Mouse (Mus musculus) thymus, adult 2 months (tissue): ENCODE measurements around the gene Gpr171. TPM values are rescaled to one million over a fixed set of nuclear protein-coding genes. Genes with fewer than 3 reads are reported as not detected.

Experiments used
- DNase-seq: peaks from one replicate; pipeline ENCODE4 v3.0.0; 2021
- H3K27ac ChIP-seq: fragments of 200-500 bp; 2 replicates; pipeline ENCODE4 v1.5.1; 2012; ENCODE audit warnings: low read length, control low read depth; ENCODE audit not compliant: control insufficient read depth, insufficient read depth
- H3K27me3 ChIP-seq: fragments of 200-500 bp; 2 replicates; pipeline ENCODE4 v1.6.1; 2012; ENCODE audit warnings: mild to moderate bottlenecking, low read length, moderate library complexity, mixed read lengths; ENCODE audit not compliant: control insufficient read depth, insufficient read depth
- H3K36me3 ChIP-seq: fragments of 200-500 bp; 2 replicates; pipeline ENCODE4 v1.6.1; 2012; ENCODE audit warnings: mild to moderate bottlenecking, low read length, moderate library complexity; ENCODE audit not compliant: control insufficient read depth, insufficient read depth
- H3K4me1 ChIP-seq: fragments of 200-500 bp; replicated peaks from 2 replicates; pipeline ENCODE4 v1.6.1; 2012; ENCODE audit warnings: low read length; ENCODE audit not compliant: control insufficient read depth, insufficient read depth
- H3K4me3 ChIP-seq: fragments of 200-500 bp; 2 replicates; pipeline ENCODE4 v1.5.1; 2012; ENCODE audit warnings: mild to moderate bottlenecking, low read length, control low read depth, moderate library complexity; ENCODE audit not compliant: control insufficient read depth, insufficient read depth
- CTCF ChIP-seq: fragments of 200-500 bp; IDR thresholded peaks from 2 replicates; pipeline ENCODE4 v1.5.1; 2012; ENCODE audit warnings: mild to moderate bottlenecking, control low read depth, low read length, moderate library complexity, borderline replicate concordance; ENCODE audit not compliant: control insufficient read depth, poor library complexity, insufficient read depth; ENCODE audit errors: extremely low read depth
- POLR2A ChIP-seq: fragments of 200-500 bp; IDR thresholded peaks from 2 replicates; pipeline ENCODE4 v1.6.1; 2012; ENCODE audit warnings: mild to moderate bottlenecking, low read length, control low read depth, moderate library complexity; ENCODE audit not compliant: control insufficient read depth, poor library complexity, insufficient read depth; ENCODE audit errors: extremely low read depth
- WGBS: fragments of 180-500 bp; shearing (Covaris S2); methylation state at CpG from one replicate; pipeline ENCODE4 v1.1.7; 2018; 5-methylcytosine and 5-hydroxymethylcytosine counted together
- polyA plus RNA-seq: library from polyadenylated mRNA; depleted of rRNA; stranded (reverse); fragments of >200 nt; gene quantifications from 2 replicates; pipeline ENCODE4 v1.2.3, GENCODE M21; 2012

Gpr171 gene
- polyA plus RNA-seq, 1 experiment, result 14.3 TPM

DNA sequence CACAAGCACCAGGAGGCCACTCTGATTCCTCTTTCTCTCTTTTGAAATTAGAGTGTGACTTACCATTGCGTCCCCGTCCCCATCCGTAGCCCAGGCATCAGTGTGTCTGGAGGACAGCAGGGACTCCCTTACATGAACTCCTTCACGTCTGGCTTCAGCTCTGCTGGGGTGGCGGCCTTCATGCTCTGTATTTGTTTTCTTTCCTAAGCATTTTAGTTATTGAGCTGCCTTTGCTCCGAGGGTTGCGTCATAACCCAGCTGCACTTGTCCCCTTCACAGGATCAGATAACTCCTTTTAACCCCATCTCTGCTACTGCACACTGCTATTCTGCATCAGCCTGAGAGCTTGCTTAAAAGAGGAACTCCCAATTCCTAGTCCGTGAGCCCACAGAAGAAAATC lies 28.8 kb upstream of the Gpr171 start:
- Histone ChIP-seq H3K27ac (peak overlapping the region; percentile 64; the same call in 1 of the 2 replicates), H3K27me3 (no peaks in the 10 kb centered on the region), H3K36me3 (no peaks in the 10 kb centered on the region), H3K4me1 (peaks cover 15% of the 10 kb centered on the region), H3K4me3 (peak overlapping the region; percentile 43)
- WGBS, result 3% methylated on average over 8 of the region's 8 CpGs
- TF ChIP-seq CTCF (no peak), POLR2A (no peak)
- peak; percentile 35 for DNase-seq

DNA sequence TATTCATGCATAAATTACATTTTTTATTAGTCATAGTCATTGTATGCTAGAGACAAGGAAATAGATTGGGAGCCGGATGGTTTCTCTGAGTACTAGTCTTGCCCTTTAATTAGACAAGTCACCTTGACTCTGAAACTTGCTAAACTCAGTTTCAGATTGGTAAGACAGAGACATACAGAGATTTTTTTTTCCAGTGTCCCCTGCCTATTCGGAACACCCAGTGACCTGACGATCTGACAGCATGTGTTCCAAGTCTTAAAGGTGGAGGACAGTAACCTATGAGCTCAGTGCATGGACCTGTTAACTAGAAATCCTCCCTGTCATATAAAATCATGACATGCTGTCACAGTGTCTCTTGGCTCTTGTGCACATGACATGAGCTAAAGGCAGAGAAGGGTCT lies 27.9 kb upstream of the Gpr171 start:
- H3K27ac ChIP-seq, result no peak overlapping the region
- TF ChIP-seq POLR2A, result no peak
- no peak for TF ChIP-seq CTCF
- no peak for DNase-seq
- 36% methylated on average over 3 of the region's 3 CpGs for WGBS
- H3K27me3 ChIP-seq, result no peaks in the 10 kb centered on the region
- no peak overlapping the region for H3K4me3 ChIP-seq
- peaks cover 15% of the 10 kb centered on the region for H3K4me1 ChIP-seq
- no peaks in the 10 kb centered on the region for H3K36me3 ChIP-seq

DNA sequence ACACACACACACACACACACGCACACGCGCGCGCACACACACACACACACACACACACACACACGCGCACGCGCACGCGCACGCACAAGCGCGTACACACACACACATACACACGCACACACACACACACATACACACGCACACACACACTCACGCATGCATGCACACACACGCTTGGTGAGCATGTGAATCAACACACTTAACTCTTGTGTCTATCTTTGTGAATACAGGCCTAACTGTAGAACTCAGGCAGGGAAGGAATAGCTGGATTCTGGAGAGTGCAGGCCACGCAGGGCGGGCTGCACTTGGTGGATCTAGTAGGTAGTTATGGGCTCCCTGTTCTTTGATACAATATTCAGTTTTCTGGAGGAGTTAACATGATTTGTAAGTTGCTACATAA lies 27.1 kb upstream of the Gpr171 start:
- Histone ChIP-seq H3K36me3 (no peaks in the 10 kb centered on the region), H3K27me3 (no peaks in the 10 kb centered on the region), H3K4me1 (peaks cover 15% of the 10 kb centered on the region), H3K27ac (no peak overlapping the region), H3K4me3 (no peak overlapping the region)
- TF ChIP-seq CTCF, result no peak
- no peak for TF ChIP-seq POLR2A
- DNase-seq, result no peak
- WGBS, result 85% methylated on average over 20 of the region's 20 CpGs

DNA sequence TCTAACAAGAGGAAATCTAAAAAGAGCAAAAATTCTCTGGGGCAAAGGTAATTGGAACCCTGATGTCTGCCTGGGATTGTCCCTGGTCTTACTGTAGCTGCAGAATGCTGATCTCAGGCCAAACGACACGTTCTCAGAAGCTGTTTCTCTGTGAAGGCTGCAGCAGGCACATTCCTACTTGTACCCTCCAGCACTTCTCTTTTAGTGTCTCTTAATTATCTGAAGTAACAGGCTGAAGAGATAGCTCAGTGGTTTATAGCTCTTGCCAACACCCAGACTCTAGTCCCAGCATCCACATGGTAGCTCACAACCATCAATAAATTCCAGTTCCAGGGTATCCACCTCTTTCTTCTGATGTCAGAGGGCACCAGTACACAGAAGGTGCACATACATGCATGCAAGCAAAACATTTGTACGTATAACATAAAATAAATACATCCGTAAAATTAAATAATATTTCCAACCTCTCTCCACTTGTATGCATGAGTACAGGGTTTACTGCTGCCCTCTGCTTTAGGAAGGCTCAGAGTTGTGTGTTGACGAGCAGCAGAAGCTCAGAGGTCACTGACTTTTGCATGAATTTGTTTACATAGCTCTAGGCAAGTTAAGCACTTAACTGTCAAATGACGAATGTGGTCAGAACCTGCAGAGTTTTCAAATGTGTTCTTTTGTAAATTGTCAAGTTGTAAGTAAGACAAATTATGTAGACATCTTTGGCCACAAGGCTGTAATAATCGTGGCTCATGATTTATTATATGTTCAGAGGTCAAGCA lies 24.3 kb upstream of the Gpr171 start:
- no peak overlapping the region for H3K4me3 ChIP-seq
- TF ChIP-seq CTCF, result no peak
- no peak for TF ChIP-seq POLR2A
- no peaks in the 10 kb centered on the region for H3K27me3 ChIP-seq
- no peaks in the 10 kb centered on the region for H3K36me3 ChIP-seq
- peaks cover 4% of the 10 kb centered on the region for H3K4me1 ChIP-seq
- WGBS, result 77% methylated on average over 7 of the region's 7 CpGs
- no peak overlapping the region for H3K27ac ChIP-seq
- no peak for DNase-seq

- no peaks in the 10 kb centered on the region for H3K4me1 ChIP-seq
- DNase-seq, result no peak
- no peak for TF ChIP-seq POLR2A
- TF ChIP-seq CTCF, result no peak
- H3K4me3 ChIP-seq, result no peak overlapping the region
- no peak overlapping the region for H3K27ac ChIP-seq
- WGBS, result 86% methylated on average over 5 of the region's 5 CpGs
- no peaks in the 10 kb centered on the region for H3K27me3 ChIP-seq
- H3K36me3 ChIP-seq, result no peaks in the 10 kb centered on the region
Observed at GRCm38 (mm10) chr3:59125022-59125421, 23.4 kb upstream of the Gpr171 start.

DNA sequence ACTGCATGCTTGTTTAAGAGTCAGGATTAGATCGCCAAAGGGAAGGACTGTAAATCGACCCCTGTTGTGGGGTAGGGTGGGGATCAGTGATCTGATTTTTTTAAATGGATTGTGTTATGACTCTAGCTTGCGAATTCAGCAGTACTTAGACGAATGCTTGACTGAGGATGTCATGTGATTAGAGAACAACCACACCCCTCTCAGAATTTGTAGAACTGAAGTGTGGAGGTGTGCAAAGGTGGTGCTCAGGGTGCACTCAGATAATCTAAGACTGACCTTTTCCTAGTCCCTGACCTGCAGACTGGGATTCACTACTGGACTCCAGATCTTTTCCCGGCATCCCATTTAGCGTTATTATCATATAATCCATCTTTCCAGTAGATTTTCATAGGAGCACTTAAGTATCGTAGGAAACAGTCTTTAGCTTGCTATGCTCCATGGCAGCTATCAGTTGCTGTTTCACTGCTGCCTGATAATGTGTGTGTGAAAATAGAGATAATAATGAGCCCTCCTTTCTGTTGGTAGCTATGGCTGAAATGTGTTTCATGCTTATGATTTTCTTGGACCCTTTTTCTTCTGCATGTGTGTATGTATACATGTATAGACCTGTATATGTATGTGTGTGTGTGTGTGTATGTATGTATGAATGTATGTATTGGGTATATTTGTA lies 20.3 kb upstream of the Gpr171 start:
- H3K4me1 ChIP-seq, result peaks cover 5% of the 10 kb centered on the region
- WGBS, result 92% methylated on average over 7 of the region's 7 CpGs
- DNase-seq, result no peak
- TF ChIP-seq POLR2A, result no peak
- TF ChIP-seq CTCF, result no peak
- H3K36me3 ChIP-seq, result no peaks in the 10 kb centered on the region
- H3K27me3 ChIP-seq, result no peaks in the 10 kb centered on the region
- H3K4me3 ChIP-seq, result no peak overlapping the region
- H3K27ac ChIP-seq, result no peak overlapping the region
